Mouse (Mus musculus): Measurements from ENCODE around the gene Celf1.
"Not testable (repeated sequence)": the region's sequence is repeated elsewhere in the genome, so short reads cannot be mapped to it uniquely, and the experiment has no call there.

Celf1 gene

DNA sequence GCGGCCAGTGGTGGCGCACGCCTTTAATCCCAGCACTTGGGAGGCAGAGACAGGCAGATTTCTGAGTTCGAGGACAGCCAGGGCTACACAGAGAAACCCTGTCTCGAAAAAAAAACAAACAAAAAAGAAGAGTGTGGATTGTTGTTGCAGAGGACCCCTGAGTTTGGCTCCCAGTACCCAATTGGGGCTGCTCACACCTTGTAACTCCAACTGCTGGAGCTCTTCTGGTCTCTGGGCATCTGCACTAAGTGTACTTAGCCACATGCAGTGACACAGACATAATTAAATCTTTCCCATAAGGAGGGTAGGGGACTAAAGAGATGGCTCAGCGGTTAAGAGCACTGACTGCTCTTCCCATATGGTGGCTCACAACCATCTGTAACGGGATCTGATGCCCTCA is 82.1 kb downstream of the Celf1 start:
- not testable (repeated sequence) for DNase-seq (ENCODE audit: inconsistent ontology term)

- no peak for DNase-seq (ENCODE audit: inconsistent ontology term)
Observed at GRCm38 (mm10) chr2:91023131-91023530, 82.9 kb downstream of the Celf1 start.

GRCm38 (mm10) chr2:91023956-91024355 is 83.8 kb downstream of the Celf1 start:
- DNase-seq (ENCODE audit: inconsistent ontology term): no peak

DNA sequence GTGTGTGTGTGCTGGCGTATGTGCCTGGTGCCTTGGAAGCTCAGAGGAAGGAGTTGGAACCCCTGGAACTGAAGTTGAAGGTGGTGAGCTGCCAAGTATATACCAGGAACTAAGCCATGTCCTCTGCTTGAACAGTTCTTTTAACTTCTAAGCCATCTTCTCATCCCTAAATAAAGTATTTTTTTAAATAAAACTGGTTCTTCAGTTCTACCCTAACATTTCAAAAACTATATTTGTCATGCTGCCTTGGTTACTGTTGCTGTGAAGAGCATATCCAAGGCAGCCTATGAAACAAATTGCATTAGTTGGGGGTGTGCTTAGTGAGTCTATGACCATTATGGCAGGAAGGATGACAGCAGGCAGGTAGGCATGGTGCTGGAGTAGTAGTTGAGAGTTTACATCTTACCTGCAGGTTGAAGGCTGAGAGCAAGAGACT is 84.9 kb downstream of the Celf1 start:
- no peak for DNase-seq (ENCODE audit: inconsistent ontology term)

GRCm38 (mm10) chr2:91026491-91026890 is 86.3 kb downstream of the Celf1 start:
- no peak for DNase-seq (ENCODE audit: inconsistent ontology term)

- DNase-seq (ENCODE audit: inconsistent ontology term): peak; percentile 14
Observed at GRCm38 (mm10) chr2:91027391-91028214, 87.4 kb downstream of the Celf1 start.

DNA sequence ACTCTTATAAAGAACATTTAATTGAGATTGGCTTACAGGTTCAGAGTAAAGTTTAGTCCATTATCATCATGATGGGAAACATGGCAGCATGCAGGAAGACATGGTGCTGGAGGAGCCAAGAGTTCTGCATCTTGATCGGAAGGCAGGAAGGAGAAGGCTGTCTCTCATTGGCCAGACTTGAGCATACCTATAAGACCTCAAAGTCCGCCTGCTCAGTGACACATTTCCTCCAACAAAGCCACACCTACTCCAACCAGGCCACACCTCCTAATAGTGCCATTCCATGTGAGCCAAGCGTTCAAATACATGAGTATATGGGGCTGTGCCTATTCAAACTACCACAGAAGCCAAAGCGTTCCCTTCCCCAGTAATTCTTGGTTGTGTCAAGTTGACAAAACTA is 91.0 kb downstream of the Celf1 start:
- no peak for DNase-seq (ENCODE audit: inconsistent ontology term)

DNA sequence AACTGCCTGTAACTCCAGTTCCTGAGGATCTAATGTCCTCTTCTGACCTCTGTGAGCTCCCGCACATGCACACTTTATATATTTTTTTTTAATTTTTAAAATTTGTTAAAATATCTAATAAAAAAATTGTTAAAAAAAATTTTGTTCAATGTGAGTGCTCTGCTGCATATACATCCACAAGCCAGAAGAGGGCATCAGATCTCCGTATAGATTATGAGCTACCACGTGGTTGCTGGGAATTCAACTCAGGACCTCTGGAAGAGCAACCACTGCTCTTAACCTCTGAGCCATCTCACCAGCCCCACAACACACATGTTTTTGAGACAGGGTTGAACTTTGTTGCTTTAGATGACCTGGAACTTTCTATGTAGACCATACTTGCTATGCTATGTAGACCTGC is 92.8 kb downstream of the Celf1 start:
- no peak for DNase-seq (ENCODE audit: inconsistent ontology term)

- peak; percentile 31 for DNase-seq (ENCODE audit: inconsistent ontology term)
Observed at GRCm38 (mm10) chr2:91035385-91035784, 95.2 kb downstream of the Celf1 start, which contains the start of gene Rapsn. Rapsn (plus strand) TSS chr2:91035620.

GRCm38 (mm10) chr2:91041786-91042185 is 101.6 kb downstream of the Celf1 start:
- no peak for DNase-seq (ENCODE audit: inconsistent ontology term)

DNA sequence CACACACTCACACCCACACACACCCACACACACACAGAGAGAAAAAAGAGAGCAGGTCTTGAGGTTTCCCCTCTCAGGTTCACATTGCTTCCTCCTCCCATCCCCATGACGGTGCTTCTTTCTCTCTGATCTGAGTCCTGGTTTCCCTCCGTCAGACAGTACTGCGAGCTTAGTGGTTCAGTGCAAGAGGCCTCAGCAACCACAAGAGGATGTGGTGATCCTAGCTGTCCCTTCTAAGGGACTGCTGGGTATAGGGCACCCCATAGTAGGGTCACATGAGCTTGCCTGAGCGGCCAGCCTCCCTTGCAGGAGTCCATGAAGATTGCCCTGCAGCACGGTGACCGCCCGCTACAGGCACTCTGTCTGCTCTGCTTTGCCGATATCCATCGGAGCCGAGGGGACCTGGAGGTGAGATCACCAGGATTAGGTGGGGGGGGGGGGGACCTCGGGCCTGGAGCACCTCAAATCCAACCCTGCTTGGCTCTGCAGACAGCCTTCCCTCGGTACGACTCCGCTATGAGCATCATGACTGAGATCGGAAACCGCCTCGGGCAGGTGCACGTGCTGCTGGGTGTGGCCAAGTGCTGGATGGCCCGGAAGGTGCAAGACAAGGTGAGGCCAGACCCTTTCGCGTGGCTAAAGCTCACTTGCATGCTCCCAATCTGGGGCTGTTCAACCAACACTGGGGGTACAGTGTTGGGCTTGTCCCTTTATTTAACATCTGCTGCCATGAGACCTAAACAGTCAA is 102.6 kb downstream of the Celf1 start:
- DNase-seq (ENCODE audit: inconsistent ontology term): no peak

GRCm38 (mm10) chr2:91044727-91045126 is 104.5 kb downstream of the Celf1 start:
- no peak for DNase-seq (ENCODE audit: inconsistent ontology term)

- DNase-seq (ENCODE audit: inconsistent ontology term): not testable (repeated sequence)
Observed at GRCm38 (mm10) chr2:91045805-91046204, 105.6 kb downstream of the Celf1 start.

GRCm38 (mm10) chr2:91047359-91047758 is 107.2 kb downstream of the Celf1 start:
- no peak for DNase-seq (ENCODE audit: inconsistent ontology term)

DNA sequence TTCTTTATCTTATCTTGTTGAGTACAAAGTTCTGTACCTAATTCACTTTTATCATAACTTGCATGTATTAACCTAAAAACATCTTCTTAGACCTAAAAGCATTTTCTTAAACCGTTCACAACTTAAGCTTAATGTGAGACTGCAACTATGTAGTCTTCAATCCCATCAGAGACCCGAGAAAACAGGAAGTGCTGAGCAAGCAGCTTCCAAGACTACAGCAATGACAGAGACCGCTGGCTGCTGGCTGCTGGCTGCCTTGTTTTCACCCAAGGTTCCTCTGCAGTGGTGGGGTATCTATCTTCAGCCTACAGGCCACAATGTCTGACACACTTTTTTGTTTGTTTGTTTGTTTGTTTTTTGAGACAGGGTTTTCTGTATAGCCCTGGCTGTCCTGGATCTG is 111.7 kb downstream of the Celf1 start:
- DNase-seq (ENCODE audit: inconsistent ontology term): no peak

DNA sequence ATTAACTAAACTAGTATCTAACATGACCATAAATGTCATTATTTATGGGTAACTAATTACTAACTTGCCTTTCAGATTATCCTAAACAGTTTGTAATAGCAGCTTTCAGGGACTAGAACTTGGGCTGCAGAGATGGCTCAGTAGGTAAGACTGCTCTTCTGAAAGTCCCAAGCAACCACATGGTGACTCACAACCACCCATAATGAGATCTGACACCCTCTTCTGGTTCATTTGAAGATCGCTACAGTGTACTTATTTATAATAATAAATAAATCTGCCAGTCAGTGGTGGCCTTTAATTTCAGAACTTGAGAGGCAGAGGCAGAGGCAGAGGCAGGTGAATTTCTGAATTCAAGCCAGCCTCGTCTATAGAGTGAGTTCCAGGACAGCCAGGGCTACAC is 112.6 kb downstream of the Celf1 start:
- no peak for DNase-seq (ENCODE audit: inconsistent ontology term)

DNA sequence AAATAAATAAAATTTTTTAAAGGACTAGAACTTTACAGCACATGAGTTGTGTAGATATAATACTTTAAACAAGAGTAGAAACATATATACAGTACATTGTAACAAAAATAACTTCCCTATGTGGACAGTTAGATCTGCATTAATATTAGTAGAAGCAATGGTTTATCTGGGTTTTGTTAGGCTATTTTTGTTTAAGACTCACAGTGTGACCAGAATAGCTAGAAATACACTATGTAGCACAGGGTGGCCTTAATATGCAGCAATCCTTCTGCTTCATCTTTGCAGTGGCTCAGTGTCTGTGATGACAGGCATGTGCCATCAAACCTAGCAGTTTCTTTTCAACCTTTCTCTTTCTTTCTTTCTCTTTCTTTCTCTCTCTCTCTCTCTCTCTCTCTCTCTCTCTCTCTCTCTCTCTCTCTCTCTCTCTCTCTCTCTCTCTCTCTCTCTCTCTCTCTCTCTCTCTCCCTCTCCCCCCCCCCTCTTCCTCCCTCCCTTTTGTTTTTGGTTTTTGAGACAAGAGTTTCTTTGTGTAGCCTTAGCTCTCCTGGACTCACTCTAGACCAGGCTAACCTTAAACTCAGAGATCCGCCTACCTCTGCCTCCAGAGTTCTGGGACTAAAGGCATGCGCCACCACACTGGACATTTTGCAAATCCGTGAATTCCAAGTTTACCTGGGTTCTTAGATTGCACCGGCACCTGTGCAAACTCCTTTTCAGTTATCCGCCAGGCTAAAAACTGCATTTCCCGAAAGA is 113.2 kb downstream of the Celf1 start:
- peak; percentile 35 for DNase-seq (ENCODE audit: inconsistent ontology term)

DNA sequence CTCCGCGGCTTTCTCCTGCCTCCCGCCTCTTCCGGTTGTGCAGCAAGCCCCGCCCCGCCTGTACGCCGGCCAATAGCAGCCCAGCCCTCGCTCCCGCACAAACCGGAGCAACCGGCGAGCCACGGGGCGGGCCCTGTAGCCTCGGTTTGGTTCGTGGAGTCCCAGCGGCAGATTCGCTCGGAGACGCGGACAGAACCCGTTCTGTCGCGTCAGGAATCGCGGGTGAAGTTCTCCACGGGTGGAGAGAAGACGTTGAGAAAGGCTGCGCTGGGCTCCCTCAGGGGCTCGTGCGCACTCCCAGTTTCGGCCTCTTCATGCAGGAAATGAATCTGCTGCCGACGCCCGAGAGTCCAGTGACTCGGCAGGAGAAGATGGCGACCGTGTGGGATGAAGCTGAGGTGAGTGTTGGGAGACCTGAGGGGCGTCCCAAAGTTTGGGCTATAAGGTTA is 113.8 kb downstream of the Celf1 start, which contains the start of gene Psmc3:
TSS of gene Psmc3 (plus strand) at position 76 of the 449 bp plus-strand sequence.
- DNase-seq (ENCODE audit: inconsistent ontology term): peak; percentile 95

DNA sequence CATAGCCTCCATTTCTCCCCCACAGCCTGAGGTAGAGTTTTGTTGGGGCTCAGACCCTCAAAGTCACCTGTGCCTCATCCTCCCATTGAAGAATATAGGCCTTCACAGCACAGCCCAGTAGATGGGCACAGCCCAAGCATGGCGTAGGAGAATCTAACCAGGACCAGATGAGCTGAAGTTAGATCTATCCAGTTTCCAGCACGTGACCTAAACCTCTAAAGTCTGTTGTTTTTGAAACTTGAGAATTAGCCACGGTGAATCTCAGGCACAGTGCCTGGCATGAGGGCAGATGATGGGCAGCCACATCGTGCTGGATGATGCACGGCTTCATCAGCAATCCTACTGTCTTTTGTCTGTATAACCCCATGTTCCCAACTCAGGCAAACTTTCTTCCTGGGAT is 118.3 kb downstream of the Celf1 start:
- DNase-seq (ENCODE audit: inconsistent ontology term): no peak

DNA sequence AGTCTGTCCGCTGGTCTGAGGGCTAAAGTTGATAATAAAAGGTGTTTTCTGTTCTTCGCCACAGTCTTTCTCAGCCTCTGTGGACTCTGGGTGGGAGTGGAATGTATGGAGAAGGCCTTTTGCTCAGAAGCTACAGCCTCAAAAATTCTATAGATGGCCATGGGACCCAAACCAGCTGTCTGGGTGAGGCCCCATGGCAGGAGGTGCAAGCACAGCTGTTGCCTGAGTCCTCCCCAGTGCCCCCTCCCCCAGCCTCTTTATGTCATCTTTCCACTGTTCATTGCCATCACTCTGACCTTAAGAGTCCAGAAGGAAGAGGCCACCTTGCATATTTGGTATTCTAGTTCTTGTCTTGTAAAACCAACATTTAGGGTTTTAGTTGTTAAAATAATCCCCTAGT is 119.2 kb downstream of the Celf1 start:
- no peak for DNase-seq (ENCODE audit: inconsistent ontology term)

- no peak for DNase-seq (ENCODE audit: inconsistent ontology term)
Observed at GRCm38 (mm10) chr2:91060544-91061355, 120.6 kb downstream of the Celf1 start.

Data from Muller cell, postnatal 12 days (primary cell).